Mouse (Mus musculus) lung, adult 2 months (tissue): ENCODE data around the gene A930009A15Rik.

Source experiments
- CTCF ChIP-seq: fragments of 200-500 bp; IDR thresholded peaks from 2 replicates; pipeline ENCODE4 v1.5.1; 2011; ENCODE audit warnings: mild to moderate bottlenecking, low read length, control low read depth; ENCODE audit not compliant: insufficient read depth
- POLR2A ChIP-seq: fragments of 200-500 bp; IDR thresholded peaks from 2 replicates; pipeline ENCODE4 v1.6.1; 2011; ENCODE audit warnings: low read depth, mild to moderate bottlenecking, control low read depth, low read length, borderline replicate concordance; ENCODE audit errors: extremely low read depth

- TF ChIP-seq CTCF: no peak
- no peak for TF ChIP-seq POLR2A
Observed at GRCm38 (mm10) chr10:115528892-115529291, 40.9 kb upstream of the A930009A15Rik start.
